Mouse (Mus musculus) heart, postnatal 0 days (tissue): Measurements from ENCODE around the gene Ptcra. TPM values are rescaled to one million over a fixed set of nuclear protein-coding genes. Genes with fewer than 3 reads are reported as not detected.

Experiments
- ATAC-seq: fragments of 200-750 bp; cut with Nextera tagmentation; 2 replicates; pipeline ENCODE4 v1.8.0; 2017; ENCODE audit warnings: low read depth, moderate number of reproducible peaks, moderate library complexity; ENCODE audit not compliant: insufficient read depth
- DNase-seq: peaks from one replicate; pipeline ENCODE4 v3.0.0-alpha.2; 2016; ENCODE audit warnings: low spot score
- H3K27ac ChIP-seq: fragments of 300-500 bp; sonication (generic); 2 replicates; pipeline ENCODE4 v1.5.1; 2014; ENCODE audit warnings: low read depth, mild to moderate bottlenecking
- H3K27me3 ChIP-seq: fragments of 300-500 bp; sonication (generic); 2 replicates; pipeline ENCODE4 v1.6.1; 2014; ENCODE audit warnings: low read length, mixed read lengths; ENCODE audit not compliant: control insufficient read depth, insufficient read depth
- H3K36me3 ChIP-seq: fragments of 300-500 bp; sonication (generic); replicated peaks from 2 replicates; pipeline ENCODE4 v1.6.1; 2014; ENCODE audit warnings: low read length, mixed read lengths; ENCODE audit not compliant: control insufficient read depth, insufficient read depth
- H3K4me1 ChIP-seq: fragments of 300-500 bp; sonication (generic); 2 replicates; pipeline ENCODE4 v1.6.1; 2014; ENCODE audit warnings: antibody characterized with exemption; ENCODE audit not compliant: control insufficient read depth, insufficient read depth
- H3K4me2 ChIP-seq: fragments of 300-500 bp; sonication (generic); 2 replicates; pipeline ENCODE4 v1.6.1; 2014; ENCODE audit warnings: low read depth, mild to moderate bottlenecking, low read length, moderate library complexity
- H3K4me3 ChIP-seq: fragments of 300-500 bp; sonication (generic); 2 replicates; pipeline ENCODE4 v1.5.1; 2014; ENCODE audit warnings: low read depth, low read length
- H3K9ac ChIP-seq: fragments of 300-500 bp; sonication (generic); replicated peaks from 2 replicates; pipeline ENCODE4 v1.6.1; 2014; ENCODE audit warnings: low read depth, low read length, mixed read lengths
- H3K9me3 ChIP-seq: fragments of 300-500 bp; sonication (generic); replicated peaks from 2 replicates; pipeline ENCODE4 v1.6.1; 2016; ENCODE audit warnings: low read length; ENCODE audit not compliant: control insufficient read depth
- CTCF ChIP-seq: IDR thresholded peaks from 2 replicates; pipeline ENCODE4 v1.5.1; 2016; ENCODE audit warnings: antibody characterized with exemption, control low read depth, low read depth
- EP300 ChIP-seq: IDR thresholded peaks from 2 replicates; pipeline ENCODE4 v1.6.1; 2016; ENCODE audit warnings: antibody characterized with exemption, low read depth
- WGBS: fragments of 180-500 bp; shearing (Covaris S2); extraction: QIAGEN DNeasy Blood & Tissue Kit; methylation state at CpG from one replicate; pipeline ENCODE4 v1.1.7; 2014; 5-methylcytosine and 5-hydroxymethylcytosine counted together
- polyA plus RNA-seq: library from polyadenylated mRNA; unstranded; fragments of >200 nt; fragmentation: Nextera tagmentation; extraction: Ambion mirVana; gene quantifications from 2 replicates; pipeline ENCODE4 v1.2.1, GENCODE M21; 2015
- total RNA-seq: library from RNA; depleted of rRNA; stranded (reverse); fragments of >200 nt; gene quantifications from 2 replicates; pipeline ENCODE4 v1.2.3, GENCODE M21; 2014; ENCODE audit warnings: low replicate concordance

The Ptcra gene
- total and polyA plus RNA-seq, 2 experiments from 2014 or later, result not detected

GRCm38 (mm10) chr17:46775070-46775469 is 11.6 kb upstream of the Ptcra start:
- Histone ChIP-seq H3K27ac (no peak overlapping the region), H3K4me3 (no peak overlapping the region), H3K4me2 (no peak overlapping the region), H3K9me3 (no peaks in the 10 kb centered on the region), H3K9ac (no peak overlapping the region), H3K4me1 (no peaks in the 10 kb centered on the region), H3K36me3 (peaks cover 57% of the 10 kb centered on the region), H3K27me3 (no peaks in the 10 kb centered on the region)
- 90% methylated on average over 9 of the region's 9 CpGs for WGBS
- TF ChIP-seq CTCF (no peak), EP300 (no peak)
- DNase-seq, result no peak
- ATAC-seq, result no peak

DNA sequence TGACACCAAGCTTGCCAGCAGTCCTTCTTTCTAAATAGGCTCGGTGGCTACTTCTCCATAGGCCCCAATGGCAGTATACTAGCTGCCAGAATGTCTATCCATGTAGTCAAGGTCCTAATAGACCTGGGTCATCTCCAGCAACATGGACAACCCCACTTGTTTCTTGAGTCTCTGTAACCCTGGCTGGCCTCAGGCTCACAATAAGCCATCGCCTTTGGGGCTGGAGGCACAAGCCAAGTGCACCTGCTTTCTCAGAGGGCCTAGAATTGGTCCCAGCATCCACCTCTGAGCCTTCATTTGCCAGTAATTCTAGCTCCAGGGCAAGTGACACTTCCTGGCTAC is 10.6 kb upstream of the Ptcra start:
- 38% methylated on average over 2 of the region's 2 CpGs for WGBS
- no peak overlapping the region for H3K4me3 ChIP-seq
- no peak overlapping the region for H3K4me2 ChIP-seq
- H3K27ac ChIP-seq, result no peak overlapping the region
- no peaks in the 10 kb centered on the region for H3K9me3 ChIP-seq
- no peaks in the 10 kb centered on the region for H3K27me3 ChIP-seq
- TF ChIP-seq CTCF (no peak), EP300 (no peak)
- DNase-seq (no peak), ATAC-seq (no peak)
- no peaks in the 10 kb centered on the region for H3K4me1 ChIP-seq
- peaks cover 47% of the 10 kb centered on the region for H3K36me3 ChIP-seq
- H3K9ac ChIP-seq, result no peak overlapping the region

DNA sequence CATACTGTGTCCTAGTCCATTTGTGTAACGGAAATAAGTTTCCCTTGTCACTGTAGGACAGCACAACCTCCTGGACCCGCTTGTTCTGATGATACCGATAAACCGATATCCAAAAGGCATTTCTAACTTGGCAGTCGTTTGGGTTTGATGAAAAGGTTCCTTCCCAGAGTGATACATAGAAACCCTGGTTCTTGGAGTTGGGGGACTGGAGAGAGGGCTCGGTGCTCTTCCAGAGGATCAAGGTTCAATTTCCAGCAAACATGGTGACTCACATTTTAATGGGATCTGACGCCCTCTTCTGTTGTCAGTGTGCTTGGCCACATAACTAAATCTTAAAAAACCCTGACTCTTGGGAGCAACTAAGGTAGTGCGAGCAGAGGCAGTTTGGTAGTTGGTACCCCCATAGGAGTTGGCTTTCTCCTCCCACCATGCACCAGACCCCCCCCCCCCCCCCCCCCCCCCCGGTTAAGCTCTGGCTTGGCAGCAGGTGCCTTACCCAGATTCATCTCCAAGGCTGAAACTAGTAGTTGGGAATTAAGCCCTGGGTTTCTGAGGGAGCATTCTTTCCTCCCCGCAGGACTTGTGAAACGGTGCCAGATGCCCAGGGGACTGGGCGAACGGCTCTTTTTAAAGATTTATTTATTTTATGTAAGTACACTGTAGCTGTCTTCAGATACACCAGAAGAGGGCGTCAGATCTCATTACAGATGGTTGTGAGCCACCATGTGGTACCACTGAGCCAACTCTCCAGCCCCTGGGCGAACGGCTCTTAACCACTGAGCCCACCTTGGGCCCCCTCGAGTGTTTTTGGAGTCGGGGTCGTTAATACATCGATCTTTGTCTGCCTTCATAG is 10.0 kb upstream of the Ptcra start:
- Histone ChIP-seq H3K4me3 (peak overlapping the region; percentile 97), H3K4me2 (peak overlapping the region; percentile 97), H3K36me3 (peaks cover 41% of the 10 kb centered on the region), H3K9ac (peak overlapping the region; percentile 77), H3K9me3 (no peaks in the 10 kb centered on the region), H3K27ac (peak overlapping the region; percentile 88), H3K27me3 (no peaks in the 10 kb centered on the region), H3K4me1 (no peaks in the 10 kb centered on the region)
- WGBS, result 12% methylated on average over 19 of the region's 20 CpGs
- ATAC-seq (no peak), DNase-seq (no peak)
- no peak for TF ChIP-seq CTCF
- no peak for TF ChIP-seq EP300

- DNase-seq (peak; percentile 86), ATAC-seq (peak; percentile 91)
- TF ChIP-seq CTCF (no peak), EP300 (peak; percentile 3; the same call in 1 of the 2 replicates)
- Histone ChIP-seq H3K9ac (peak within 1 kb of the TSS; percentile 77), H3K4me2 (peak within 1 kb of the TSS; percentile 97), H3K4me3 (peak within 1 kb of the TSS; percentile 97), H3K27me3 (no peaks in the 10 kb centered on the region), H3K36me3 (peaks cover 33% of the 10 kb centered on the region), H3K4me1 (no peaks in the 10 kb centered on the region), H3K27ac (peak within 1 kb of the TSS; percentile 88), H3K9me3 (no peaks in the 10 kb centered on the region)
- under 1% methylated on average over 50 of the region's 50 CpGs for WGBS
Measured at GRCm38 (mm10) chr17:46772404-46773277, 9.1 kb upstream of the Ptcra start, which contains the start of gene 2310039H08Rik. Gene 2310039H08Rik, plus strand, starts transcription at chr17:46772635.

DNA sequence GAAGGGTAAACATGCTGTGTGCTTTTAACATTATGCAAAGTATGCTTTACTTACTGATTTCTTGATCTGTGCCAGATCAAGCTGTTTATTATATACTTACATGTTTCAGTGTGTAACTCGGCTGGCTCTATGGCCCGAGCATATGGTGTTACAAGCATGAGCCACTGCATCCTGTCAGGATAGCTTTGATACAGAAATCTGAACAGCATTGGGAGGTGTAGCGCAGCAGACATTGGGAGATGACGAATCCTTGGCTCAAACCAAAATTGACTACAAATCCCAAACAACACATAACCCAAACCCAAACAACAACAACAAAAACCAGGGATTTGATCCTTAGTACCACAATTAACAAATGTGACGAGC is 8.5 kb upstream of the Ptcra start:
- peak overlapping the region; percentile 77; the same call in 1 of the 2 replicates for H3K9ac ChIP-seq
- no peak for DNase-seq
- no peaks in the 10 kb centered on the region for H3K4me1 ChIP-seq
- no peaks in the 10 kb centered on the region for H3K27me3 ChIP-seq
- H3K36me3 ChIP-seq, result peaks cover 26% of the 10 kb centered on the region
- H3K4me3 ChIP-seq, result peak overlapping the region; percentile 97
- ATAC-seq, result peak; percentile 24; the same call in 1 of the 2 replicates
- peak overlapping the region; percentile 88 for H3K27ac ChIP-seq
- peak overlapping the region; percentile 97 for H3K4me2 ChIP-seq
- WGBS, result 7% methylated on average over 5 of the region's 5 CpGs
- TF ChIP-seq CTCF (no peak), EP300 (peak; percentile 12; the same call in 1 of the 2 replicates)
- H3K9me3 ChIP-seq, result no peaks in the 10 kb centered on the region
